Mouse (Mus musculus) cerebellum, adult 8-10 months (tissue): Measurements from ENCODE around the gene Sim2.

Experiments used
- DNase-seq: peaks from one replicate; pipeline ENCODE4 v3.0.0; 2022

Gene Sim2

DNA sequence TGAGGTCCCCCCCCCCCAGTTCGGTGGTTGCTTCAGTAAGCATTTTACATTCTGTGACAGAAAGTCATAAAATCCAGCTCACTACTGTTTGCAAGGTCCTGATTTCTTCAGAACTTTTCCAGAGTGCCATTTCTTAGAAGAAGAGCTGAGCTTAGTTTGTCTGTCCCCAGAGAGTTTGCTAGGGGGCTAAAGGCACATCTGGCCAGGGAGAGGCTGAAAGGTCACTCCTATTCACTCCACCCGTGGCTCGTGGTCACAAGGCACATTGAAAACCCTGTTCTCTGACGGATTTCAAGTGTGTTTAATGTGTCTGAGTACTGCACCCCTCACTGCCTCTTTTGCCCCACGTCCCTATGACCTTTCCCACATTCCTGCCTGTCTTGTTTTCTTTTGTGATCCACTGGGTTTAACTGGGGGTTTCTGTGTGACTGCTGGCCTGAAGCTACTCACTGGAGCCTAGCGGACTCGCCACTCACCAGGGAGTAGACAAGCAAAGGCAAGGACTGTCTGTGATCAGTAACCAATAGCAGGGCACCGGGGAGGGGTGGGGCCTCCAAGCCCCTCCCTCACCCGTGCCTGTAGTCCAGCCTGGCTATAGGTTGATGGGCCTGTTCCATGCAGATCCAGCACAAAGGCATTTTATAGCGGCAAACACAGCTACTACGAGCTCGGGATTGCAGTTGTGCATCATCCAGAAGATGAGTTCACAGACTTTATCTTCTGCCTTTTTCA is 13.2 kb downstream of the Sim2 start:
- DNase-seq = no peak

DNA sequence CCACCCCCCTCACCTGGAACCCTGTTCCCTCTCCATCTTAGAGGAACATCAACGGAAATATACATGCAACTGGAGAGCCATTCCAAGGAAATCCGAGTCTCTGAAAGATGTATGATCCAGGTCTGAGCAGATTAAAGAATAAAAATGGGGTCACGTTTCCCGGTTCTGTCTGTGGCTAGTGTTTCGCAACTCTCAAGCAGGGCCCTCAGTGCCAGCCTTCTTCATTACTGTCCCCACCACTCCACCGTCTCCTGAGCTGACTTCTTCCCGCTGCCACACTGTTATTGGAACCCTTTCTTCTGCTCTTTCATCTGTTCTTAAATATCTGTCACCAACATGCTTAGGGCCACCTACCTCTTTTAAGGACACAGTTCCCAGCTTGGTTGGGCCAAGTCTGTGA is 28.4 kb downstream of the Sim2 start:
- no peak for DNase-seq

DNA sequence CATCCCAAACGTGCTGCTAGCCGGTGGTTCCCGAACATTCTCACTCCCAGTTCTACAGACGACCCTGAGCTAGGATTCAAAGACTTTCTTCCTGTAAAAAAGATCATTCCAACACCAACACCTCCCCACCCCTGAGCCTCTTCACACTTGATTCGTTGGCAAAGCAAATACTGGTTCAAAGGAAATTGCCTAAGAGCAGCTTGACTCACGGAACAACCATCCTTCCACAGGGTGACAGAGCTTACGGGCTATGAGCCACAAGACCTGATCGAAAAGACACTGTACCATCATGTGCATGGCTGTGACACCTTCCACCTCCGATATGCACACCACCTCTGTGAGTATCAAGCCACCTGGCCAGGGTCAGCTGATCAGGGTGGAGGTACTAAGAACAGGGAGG is 30.0 kb downstream of the Sim2 start:
- DNase-seq = no peak

DNA sequence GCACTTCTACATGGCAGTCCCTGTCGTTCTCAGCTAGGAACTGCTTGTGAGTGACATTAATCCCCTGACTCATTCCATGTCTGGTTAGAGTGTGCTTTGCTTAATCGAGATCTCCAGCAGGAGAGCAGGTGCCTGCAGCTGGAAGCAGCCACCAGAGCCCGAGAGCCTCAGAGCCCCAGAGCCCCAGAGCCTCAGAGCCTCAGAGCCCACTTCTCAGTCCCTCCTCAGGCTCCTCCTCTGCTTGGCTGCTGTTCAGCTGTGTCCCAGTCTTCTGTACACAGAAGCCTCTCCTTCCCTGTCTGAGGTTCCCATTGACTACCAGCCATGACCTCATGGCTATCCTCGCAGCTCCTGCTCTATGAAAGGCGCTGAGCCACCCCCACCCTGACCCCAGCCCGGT is 32.6 kb downstream of the Sim2 start:
- DNase-seq = no peak

DNA sequence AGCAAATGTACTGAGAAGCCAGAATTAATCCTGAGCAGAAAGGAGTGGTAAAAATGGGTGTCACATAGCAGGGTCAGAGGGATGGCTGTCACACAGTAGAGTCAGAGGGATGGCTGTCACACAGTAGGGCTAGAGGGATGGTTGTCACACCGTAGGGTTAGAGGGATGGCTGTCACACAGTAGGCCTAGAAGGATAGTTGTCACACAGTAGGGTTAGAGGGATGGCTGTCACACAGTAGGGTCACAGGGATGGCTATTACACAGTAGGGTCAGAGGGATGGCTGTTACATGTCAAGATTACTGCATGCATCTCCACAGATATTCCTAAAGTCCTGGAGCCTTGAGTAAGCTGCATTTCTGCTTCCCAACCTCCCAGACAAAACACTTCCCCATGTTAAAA is 33.7 kb downstream of the Sim2 start:
- DNase-seq = no peak

DNA sequence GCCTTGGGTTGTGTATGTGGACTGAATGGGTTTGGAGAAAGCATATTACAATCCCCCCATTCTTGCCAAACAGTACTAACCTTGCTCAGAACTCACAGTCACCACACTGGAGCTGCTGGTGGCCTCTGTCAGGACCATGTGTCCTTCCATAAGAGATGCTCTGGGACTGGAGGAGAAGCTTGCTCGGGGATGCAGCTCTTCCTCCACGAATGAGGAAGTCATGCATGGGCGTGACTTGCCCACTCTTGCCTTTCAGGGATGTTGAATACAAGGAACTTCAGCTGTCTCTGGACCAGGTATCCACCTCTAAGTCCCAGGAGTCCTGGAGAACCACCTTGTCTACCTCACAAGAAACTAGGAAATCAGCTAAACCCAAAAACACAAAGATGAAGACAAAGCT is 37.6 kb downstream of the Sim2 start:
- DNase-seq = no peak

DNA sequence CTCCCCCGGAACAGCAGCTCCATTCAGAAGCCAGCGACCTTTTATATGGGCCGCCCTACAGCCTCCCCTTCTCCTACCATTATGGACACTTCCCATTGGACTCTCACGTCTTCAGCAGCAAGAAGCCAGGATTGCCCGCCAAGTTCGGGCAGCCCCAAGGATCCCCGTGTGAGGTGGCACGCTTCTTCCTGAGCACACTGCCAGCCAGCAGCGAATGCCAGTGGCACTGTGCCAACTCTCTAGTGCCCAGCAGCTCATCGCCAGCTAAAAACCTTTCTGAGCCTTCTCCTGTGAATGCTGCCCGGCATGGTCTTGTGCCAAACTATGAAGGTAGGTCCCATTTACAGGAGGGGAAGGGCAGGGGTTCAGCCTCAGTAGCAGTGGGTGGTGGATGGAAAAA is 38.5 kb downstream of the Sim2 start:
- DNase-seq = peak; percentile 29

DNA sequence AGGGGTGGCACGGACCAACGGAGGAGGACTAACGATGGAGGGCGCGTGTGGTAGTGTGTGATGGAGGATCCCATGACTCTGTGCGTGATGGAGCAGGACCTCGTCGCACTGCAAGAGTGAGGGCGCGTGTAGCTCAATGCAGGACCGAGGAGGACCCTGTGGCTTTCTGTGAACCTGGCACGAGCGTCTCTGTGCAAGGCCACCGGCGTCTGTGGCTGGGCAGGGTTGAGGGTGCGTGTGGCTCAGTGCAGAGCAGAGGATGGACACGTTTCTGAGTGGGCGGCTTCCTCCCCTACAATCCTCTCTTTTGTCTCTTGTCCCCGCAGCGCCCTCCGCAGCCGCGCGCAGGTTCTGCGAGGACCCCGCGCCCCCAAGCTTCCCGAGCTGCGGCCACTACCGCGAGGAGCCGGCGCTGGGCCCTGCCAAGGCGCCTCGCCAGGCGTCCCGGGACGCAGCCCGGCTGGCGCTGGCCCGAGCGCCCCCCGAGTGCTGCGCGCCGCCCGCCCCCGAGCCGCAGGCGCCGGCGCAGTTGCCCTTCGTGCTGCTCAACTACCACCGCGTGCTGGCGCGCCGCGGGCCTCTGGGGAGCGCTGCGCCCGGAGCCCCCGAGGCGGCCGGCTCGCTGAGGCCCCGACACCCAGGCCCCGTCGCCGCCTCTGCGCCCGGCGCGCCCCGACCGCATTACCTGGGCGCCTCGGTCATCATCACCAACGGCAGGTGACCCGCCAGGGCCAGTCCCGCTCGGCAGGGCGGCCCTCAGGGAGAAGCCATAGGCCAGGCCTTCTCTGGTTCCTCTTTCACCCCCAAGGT is 40.6 kb downstream of the Sim2 start:
- DNase-seq = no peak

DNA sequence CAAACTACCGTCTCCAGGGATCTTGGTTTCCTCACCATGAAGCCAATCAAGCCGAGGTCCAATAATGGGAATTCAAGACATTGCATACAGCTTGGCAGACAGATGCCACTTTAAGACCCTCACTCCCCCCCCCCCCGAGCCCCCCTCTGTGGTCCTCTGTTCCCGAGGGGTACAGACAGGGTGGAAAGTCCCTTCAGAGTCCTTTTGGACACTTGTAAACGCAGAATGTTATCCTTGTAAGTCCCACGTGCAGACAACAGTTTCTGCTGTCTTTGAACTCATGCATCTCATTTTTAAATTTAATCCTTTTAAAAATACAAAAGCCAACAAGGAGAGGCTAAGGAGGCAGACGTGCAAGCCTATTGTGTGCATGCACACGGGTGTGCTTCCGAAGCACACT is 41.5 kb downstream of the Sim2 start:
- no peak for DNase-seq

DNA sequence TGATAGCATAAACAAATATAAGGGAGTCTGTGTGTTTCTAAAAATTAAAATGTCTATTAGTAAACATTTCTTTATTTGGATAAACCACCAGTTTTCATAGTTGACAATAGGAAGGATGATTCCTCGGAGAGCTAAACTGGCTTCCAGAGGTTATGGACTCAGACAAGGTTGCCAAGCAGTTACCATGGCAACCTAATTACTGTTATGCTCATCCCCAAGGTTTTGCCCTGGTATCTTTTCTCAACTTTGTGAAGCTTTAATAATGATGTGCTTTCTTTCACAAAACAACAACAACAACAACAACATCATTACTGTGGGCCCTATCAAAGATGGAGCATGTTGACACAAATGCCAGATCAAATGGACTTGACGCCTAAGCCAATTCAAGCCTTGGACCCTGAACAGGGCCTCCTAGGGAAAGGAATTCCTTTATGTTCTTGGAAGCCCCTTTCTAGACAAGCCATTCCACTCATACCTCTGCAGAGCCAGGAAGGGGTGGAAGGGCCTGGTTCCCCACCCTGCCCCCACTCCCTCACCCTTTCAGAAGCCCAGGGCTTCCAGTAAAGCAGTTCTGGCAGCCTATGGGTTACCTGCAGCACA is 43.6 kb downstream of the Sim2 start:
- no peak for DNase-seq

DNA sequence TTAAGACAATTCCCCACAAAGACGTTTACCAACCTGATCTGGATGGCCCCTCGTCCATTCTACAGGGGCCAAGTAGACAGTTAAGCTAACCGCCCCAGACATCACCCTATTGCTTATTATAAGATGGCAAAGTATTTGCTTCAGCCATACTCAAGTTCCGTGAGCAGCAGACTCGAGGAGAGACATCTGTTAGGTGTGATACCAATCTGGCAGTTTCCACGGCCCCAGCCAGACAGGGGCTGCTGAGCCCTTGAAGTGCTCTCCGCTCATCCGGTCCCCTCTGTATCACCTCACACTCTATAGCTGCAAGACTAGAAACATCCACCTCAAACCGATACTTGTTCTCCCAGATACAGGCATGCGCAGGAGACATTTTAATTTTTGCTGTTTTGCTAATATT is 49.5 kb downstream of the Sim2 start:
- no peak for DNase-seq

DNA sequence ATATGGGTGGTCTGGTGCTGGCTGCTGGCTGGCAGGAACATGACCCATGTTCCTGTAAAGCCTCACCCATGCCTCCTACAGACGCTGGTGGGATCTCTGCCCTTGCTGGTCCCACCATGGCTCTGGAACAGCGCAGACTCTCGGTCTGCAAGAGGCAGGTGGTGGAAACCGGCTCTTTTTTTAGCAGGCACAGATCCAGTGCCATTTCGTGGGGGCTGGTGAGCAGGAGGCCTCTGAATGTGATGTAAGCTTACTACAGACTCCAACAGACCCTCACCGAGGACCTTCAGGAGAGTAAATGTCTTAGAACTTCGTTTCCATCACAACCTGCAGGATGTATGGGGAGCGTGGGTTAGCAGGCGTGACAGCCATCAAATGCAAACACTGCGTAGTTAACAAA is 56.0 kb downstream of the Sim2 start:
- no peak for DNase-seq

DNA sequence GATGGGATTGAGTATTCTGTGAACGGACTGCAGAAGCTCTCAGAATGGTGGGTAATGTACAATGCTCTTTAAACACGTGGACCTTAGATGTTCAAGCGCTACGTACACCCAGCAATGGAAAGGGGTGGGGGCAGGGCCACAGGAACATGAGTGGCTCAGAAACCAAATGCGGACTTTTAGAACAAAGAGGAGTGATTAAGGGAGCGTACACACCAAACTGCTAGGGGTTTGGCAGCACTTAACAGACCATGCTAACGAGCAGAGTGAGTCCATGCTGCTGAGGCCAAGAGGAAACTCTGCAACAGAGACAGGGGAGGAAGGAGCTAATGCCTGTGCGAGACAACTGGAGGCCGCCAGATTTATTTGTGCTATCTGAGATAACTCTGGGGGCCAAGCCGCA is 58.6 kb downstream of the Sim2 start:
- DNase-seq = no peak

DNA sequence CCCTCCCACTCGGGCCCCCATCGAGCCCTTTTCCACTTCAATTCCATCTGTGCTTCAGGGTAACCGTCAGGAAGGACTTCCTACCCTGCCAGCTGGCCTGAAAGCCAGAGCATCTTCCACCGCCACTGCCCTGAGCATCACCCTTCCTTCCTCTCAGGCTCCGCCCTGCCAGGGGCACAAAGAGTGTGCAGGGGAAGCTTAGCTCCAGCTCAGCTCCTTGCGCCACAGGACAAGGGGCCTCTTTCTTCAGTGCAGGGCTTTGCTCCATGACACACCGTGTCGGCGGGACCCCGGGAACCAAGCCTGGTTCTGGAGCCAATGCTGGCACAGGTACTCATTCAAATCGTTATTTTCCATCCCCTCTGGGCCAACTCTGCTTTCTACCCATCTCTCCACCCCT is 63.4 kb downstream of the Sim2 start:
- no peak for DNase-seq

DNA sequence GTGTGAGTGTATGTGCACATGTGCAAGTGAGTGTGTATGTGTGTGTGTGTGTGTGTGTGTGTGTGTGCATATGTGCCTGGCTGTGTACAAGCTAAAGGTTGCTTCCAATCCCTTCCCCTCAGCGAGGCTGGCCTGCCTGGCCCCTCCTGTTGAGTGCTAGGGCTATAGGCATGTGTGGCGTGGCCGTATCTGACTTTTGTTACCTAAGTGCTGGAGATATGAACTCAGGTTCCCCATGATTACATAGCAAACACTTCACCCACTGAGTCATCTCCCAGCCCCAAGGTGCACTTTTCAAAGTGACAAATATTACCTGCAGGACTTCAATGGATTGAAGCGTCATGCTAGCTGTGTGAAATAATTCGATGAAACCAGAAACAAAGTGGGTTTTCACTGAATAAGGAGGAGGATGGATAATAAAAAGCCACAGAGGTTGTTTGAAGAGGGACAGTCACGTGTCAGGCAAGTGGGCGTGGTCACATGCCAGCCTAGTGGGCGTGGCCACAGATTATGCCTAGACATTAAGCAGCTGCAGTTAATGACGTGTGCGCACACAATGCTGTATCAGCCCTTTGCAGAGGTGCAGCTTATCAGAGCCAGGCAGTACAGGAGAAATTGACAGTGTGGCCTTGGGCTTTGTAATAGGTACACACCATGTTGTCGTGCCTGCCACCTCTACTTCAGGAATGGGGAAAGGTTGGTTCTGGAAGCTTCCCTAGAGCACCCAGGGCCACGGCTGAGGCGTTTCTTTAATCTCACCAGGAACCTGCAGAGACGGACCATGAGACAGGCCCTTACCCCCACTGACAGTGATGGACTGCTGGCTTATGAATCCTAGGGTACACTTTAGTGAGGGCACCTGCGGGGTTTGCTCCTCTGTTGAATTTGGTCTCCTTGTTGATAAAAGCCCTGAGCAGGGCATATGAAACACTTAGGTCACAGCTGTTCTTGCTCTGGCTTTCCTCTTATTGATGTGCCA is 65.7 kb downstream of the Sim2 start:
- no peak for DNase-seq

DNA sequence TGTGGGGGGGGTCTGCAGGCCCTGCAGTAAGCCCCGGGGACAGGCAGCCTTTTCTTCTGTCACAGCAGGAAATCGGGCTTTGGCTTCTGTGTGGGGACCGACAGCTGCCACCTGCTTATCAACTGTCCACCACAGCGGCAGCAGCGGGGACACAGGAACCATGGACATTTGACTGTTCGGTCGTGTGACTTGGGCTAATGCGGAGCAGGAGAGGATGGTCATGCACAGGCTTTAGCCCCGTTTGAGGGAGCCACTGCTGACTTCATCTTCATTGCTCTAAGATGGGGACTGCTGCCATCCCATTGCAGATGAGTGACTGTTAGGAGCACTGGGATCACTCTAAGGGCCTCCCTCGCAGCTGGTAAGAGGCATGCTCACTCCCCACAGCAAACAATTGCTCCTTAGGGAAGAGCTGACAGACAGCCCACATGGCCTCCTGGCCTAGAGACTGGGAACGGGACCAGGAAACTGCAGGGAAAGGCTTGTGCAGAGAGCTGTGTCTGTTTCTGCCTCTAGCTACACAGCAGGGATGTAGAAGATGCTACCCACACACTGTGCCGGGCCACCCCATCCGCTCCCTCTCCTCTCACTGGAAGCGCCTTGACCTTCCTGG is 70.4 kb downstream of the Sim2 start:
- DNase-seq = peak; percentile 62

DNA sequence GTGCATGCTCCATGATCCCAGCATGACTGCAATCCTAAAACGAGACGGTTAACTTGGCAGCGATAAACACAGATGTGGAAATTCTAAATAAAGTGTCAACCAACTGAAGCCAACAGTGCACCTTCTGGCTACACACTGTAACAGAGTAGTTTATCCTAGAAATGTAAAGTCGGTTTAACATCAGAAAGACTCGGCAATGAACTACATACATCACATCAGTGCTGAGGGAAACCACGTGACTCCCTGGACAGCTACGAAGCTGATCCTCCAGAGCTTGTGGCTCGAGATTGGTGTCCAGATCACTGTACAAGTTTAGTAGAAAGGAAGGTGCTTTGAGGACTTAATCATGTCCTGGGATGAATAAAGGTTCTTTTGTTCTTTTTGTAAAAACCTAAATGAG is 73.1 kb downstream of the Sim2 start:
- DNase-seq = no peak

DNA sequence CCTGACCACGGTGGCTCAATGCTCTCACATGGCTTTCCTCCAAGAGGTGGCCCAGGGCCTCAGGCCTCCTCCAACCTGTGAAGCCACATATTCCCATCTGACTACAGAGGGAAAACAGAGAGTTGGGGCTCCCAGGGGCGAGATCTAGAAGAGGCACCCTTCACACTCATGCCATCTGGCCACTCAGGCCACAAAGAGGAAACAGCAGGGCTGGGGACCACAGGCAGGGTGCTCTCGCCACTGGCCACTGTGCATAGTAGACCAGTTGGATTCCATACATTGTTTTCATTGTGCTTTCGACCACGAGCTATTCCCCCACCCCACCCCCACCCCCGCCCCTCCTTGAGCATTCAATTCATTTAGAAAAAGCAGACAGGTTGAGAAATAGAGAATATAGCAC is 77.3 kb downstream of the Sim2 start:
- no peak for DNase-seq

DNA sequence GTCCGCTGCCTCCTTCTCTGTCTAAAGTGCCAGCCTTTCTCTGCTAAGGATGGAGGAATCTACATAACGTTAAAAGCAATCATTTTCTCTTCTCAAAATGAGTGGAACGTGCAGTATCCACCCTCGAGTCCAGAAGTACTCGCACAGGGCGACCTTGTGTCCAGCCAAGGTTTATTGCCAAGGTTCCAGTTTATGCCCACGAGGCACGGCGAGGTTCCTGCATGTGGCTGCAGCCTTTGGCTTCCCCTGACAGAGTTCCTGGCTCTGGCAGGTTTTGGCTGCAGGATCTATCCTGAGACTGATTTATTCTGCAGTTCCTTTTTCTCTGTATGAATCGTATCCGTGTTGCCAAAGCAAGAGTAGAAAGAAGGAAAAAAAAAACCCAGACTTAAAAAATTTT is 78.3 kb downstream of the Sim2 start:
- DNase-seq = peak; percentile 19

DNA sequence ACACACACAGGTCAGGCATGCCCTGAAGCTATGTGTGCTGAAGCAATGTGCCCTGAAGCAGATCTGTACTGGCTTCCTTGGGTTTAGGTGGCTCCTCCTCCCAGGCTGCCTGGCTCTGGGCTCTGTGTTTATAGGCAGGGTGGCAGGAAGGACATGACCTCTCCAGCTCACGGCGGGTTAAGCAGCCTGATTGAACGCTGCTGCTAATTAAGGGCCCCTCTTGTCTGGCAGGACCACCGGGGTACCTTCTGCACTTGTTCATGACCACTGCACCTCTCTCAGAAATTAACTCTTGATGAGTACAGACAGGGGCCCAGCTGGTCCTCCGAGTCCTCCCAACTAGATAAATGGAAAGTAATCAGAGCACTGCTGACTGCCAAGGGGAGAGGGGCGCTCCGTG is 79.5 kb downstream of the Sim2 start:
- DNase-seq = no peak

DNA sequence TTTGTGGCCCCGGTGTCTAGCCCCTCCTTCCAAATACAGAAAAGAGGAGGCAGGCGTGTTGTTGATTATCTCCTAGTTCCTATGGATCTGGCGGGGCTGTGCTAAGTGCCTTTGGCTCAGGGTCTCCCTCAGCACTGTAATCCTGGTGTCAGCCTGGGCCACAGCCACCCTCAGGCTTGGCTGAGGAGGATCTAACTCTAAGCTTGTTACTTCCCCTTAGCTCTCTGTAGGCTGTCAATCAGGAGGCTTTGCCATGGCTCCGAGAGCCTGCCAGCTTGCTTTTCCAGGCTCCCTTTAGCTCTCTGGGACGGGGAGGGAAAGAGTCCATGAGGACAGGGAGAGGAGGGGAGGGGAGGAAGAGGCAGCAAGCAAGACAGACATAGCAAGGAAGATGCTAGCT is 80.2 kb downstream of the Sim2 start:
- DNase-seq = no peak
